Mouse (Mus musculus): ENCODE measurements around the gene Lekr1. TPM values are rescaled to one million over a fixed set of nuclear protein-coding genes. Genes with fewer than 3 reads are reported as not detected.
A peak's percentile ranks its signal among the peaks of the same experiment; 100 is the strongest.

The Lekr1 gene
- polyA plus RNA-seq, 1 experiment from 2014 or later, result 9.7 TPM

DNA sequence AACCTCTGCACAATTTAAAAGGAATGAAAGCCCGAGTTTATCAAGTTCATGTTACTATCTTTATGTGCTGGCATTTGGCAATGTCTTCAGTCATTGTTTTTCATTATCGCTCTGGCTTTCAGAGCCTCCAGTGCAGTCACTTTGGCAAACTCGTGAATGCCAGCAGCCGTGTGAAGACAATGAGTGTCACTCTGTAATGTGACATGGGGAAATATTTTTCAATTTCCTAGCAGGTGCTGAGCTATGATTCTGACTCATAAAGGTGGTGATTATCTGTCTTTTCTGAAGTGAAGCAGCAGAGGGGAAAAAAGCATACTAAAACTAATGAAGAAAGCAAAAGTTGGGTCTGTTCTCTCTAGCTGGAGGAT is 177.1 kb downstream of the Lekr1 start:
- Histone ChIP-seq H3K27me3 (replicated peaks) (no peaks in the 10 kb centered on the region), H3K9me3 (replicated peaks) (no peaks in the 10 kb centered on the region), H3K4me1 (no peaks in the 10 kb centered on the region), H3K36me3 (no peaks in the 10 kb centered on the region), H3K4me2 (no peak overlapping the region), H3K27ac (replicated peaks) (no peak overlapping the region), H3K9ac (replicated peaks) (no peak overlapping the region), H3K4me3 (replicated peaks) (no peak overlapping the region)
- no peak for ATAC-seq (ENCODE audit: low FRiP score)
- 56% methylated on average over 4 of the region's 4 CpGs for WGBS

DNA sequence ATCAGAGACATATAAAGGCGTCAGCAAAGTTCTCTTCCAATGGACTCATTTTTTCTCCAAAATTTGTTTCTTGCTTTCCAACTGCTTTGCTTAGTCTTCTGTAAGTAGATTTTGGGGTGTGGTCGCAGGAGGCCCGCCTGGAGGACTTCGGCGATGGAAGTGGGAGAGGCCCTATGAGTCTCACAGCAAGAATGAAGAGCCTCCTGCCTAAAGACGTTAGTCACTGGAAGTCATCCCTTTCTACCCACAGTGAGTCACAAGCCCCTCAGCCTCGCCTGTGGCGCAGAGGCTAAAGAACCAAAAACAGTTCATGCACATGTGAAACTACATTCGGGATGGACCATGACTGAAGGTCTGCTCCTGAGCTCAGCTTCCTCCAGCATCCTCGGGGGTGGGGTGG is 178.3 kb downstream of the Lekr1 start:
- no peak for ATAC-seq (ENCODE audit: low FRiP score)
- no peaks in the 10 kb centered on the region for H3K9me3 ChIP-seq (replicated peaks)
- H3K9ac ChIP-seq (replicated peaks), result no peak overlapping the region
- no peaks in the 10 kb centered on the region for H3K27me3 ChIP-seq (replicated peaks)
- no peak overlapping the region for H3K4me3 ChIP-seq (replicated peaks)
- no peaks in the 10 kb centered on the region for H3K36me3 ChIP-seq
- H3K27ac ChIP-seq (replicated peaks), result no peak overlapping the region
- no peak overlapping the region for H3K4me2 ChIP-seq
- no peaks in the 10 kb centered on the region for H3K4me1 ChIP-seq
- 92% methylated on average over 10 of the region's 10 CpGs for WGBS

DNA sequence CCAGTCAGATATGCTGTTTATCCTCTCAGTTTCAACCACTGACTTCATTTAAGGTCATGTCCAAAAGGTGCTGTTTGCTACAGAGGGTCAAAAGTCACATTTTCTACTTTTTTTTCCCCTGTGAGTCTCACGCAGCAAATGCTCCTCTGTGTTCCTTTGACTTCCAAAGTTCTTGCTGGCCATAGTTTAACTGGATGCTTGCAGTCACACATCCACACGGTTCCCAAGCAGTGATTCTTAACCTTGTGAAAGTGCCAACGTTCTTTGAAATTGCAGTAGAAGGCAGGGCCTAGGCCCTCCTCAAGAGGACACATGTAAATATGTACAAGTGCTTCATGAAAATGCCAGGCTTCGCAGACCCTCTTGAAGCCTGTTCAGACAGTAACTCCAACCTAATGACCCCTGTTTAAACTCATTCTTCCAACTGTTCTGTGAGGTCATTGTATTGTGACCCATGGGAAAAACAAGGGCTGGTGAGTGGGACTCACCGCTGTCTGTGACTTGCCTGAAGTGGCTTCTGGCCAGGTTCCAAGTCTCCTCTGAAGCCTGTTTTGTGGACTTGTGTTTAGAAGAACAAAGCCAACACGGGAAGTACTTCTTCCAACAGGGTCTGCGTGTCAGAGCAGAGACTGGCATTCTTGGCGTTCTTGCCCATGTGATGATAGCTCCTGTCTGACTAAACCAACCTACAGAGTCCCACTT is 179.0 kb downstream of the Lekr1 start:
- 67% methylated on average over 8 of the region's 8 CpGs for WGBS

DNA sequence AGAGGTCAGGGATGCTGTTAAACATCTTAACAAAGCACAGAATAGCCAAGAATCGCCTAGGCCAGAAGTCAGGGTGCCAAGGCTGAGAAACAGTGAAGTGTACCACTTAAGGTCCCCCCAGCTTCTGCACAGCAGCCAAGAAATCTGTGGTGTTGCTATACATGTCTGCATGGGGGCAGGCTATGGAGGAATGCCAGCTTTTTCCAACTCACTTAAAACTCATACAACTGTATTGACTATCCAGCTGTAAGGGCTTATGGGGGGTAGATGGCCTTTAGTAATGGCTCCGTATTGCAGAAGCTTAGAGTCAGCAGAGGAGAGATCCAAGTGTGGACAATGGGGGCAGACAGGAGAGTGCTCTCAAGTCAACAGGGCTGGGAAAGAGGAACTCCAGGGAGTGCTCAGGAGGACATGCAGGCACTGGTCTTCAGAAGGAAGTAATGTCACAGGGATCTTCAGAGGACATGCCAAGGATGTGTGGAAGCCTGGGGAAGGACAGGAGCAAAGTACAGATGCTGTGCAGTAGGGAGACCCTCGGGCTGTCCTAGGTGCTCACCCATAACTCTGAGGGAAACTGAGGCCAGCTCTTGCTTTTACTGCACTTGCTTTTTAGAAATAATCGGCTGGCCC is 181.2 kb downstream of the Lekr1 start:
- no peak overlapping the region for H3K9ac ChIP-seq (replicated peaks)
- H3K27ac ChIP-seq (replicated peaks), result no peak overlapping the region
- no peak overlapping the region for H3K4me3 ChIP-seq (replicated peaks)
- ATAC-seq (ENCODE audit: low FRiP score), result no peak
- no peaks in the 10 kb centered on the region for H3K4me1 ChIP-seq
- WGBS, result 89% methylated on average over 4 of the region's 4 CpGs
- H3K36me3 ChIP-seq, result no peaks in the 10 kb centered on the region
- no peak overlapping the region for H3K4me2 ChIP-seq
- no peaks in the 10 kb centered on the region for H3K9me3 ChIP-seq (replicated peaks)
- no peaks in the 10 kb centered on the region for H3K27me3 ChIP-seq (replicated peaks)

More for the DNA sequence above, 179.0 kb downstream of the Lekr1 start:
- Histone ChIP-seq H3K27me3 (replicated peaks) (no peaks in the 10 kb centered on the region), H3K4me3 (replicated peaks) (no peak overlapping the region), H3K4me1 (no peaks in the 10 kb centered on the region), H3K4me2 (no peak overlapping the region), H3K9me3 (replicated peaks) (no peaks in the 10 kb centered on the region), H3K27ac (replicated peaks) (no peak overlapping the region), H3K36me3 (no peaks in the 10 kb centered on the region), H3K9ac (replicated peaks) (no peak overlapping the region)
- ATAC-seq (ENCODE audit: low FRiP score), result no peak

DNA sequence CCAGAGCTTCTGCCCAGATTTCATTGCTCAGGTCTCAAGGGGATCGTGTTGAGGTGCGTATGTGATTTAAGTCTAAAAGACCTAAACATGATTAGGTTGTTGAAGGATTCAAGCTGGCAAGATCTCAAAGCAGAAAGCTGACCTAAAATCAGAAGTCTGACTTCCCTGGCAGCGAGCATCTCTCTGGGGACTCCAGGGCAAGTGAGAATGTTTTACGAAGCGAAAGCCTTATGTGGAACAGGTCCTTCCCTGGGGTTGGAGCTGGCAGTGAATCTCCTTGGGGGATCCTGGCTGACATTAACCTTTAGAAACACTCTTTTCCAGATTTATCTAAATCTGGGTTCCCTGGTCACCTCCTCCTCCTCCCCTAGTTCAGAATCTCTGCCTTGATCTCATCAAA is 187.7 kb downstream of the Lekr1 start:
- no peak for ATAC-seq (ENCODE audit: low FRiP score)
- H3K9me3 ChIP-seq (replicated peaks), result no peaks in the 10 kb centered on the region
- no peaks in the 10 kb centered on the region for H3K27me3 ChIP-seq (replicated peaks)

DNA sequence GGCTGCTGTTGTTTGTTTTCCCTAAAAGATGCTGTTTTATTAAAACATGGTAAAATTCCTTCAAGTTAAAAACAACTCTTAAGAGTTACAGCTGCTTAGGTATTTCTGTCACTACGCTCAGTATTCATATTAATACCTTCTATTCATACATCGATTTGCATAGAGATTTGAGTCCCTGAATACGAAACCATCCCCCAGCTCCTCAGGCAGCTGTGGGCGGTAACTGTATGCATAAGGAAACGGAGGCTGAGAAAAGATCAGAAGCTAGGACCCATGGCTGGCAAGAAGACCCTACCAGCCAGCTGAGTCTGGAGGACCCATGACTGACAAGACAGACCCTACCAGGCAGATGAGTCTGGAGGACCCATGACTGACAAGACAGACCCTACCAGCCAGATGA is 189.5 kb downstream of the Lekr1 start:
- H3K27ac ChIP-seq (replicated peaks), result no peak overlapping the region
- no peaks in the 10 kb centered on the region for H3K27me3 ChIP-seq (replicated peaks)
- H3K4me2 ChIP-seq, result no peak overlapping the region
- H3K9me3 ChIP-seq (replicated peaks), result no peaks in the 10 kb centered on the region
- ATAC-seq (ENCODE audit: low FRiP score), result no peak
- H3K4me3 ChIP-seq (replicated peaks), result no peak overlapping the region
- no peak overlapping the region for H3K9ac ChIP-seq (replicated peaks)
- H3K4me1 ChIP-seq, result peaks cover 9% of the 10 kb centered on the region
- WGBS, result 90% methylated on average over 5 of the region's 5 CpGs
- H3K36me3 ChIP-seq, result no peaks in the 10 kb centered on the region

More for the DNA sequence above, 187.7 kb downstream of the Lekr1 start:
- Histone ChIP-seq H3K27ac (replicated peaks) (no peak overlapping the region), H3K4me2 (no peak overlapping the region), H3K36me3 (no peaks in the 10 kb centered on the region), H3K4me3 (replicated peaks) (no peak overlapping the region), H3K4me1 (peaks cover 6% of the 10 kb centered on the region), H3K9ac (replicated peaks) (no peak overlapping the region)
- whole genome bisulfite sequencing, result 81% methylated on average over 5 of the region's 5 CpGs

DNA sequence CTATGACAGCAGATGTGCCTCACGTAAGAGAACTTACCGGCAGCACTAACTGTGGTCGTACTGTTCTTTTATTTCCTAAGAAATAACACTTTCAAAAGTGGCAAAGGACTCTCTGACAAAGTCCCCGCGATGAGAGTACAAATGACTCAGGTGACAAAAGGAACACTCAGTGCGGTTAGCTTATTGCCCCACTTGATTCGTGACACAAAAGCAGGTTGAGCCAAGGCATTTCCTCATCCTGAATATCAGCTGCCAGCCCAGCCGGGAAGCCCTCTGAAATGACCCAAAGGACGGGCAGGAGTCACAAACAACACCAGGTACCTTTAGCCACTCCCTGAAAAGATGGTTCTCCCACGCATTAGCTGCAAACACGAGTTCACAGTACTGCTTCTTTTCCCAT is 192.1 kb downstream of the Lekr1 start:
- no peak overlapping the region for H3K4me3 ChIP-seq (replicated peaks)
- no peak overlapping the region for H3K9ac ChIP-seq (replicated peaks)
- H3K27me3 ChIP-seq (replicated peaks), result no peaks in the 10 kb centered on the region
- no peak for ATAC-seq (ENCODE audit: low FRiP score)
- H3K27ac ChIP-seq (replicated peaks), result no peak overlapping the region
- peaks cover 9% of the 10 kb centered on the region for H3K4me1 ChIP-seq
- H3K36me3 ChIP-seq, result no peaks in the 10 kb centered on the region
- 31% methylated on average over 11 of the region's 11 CpGs for WGBS
- H3K4me2 ChIP-seq, result no peak overlapping the region
- no peaks in the 10 kb centered on the region for H3K9me3 ChIP-seq (replicated peaks)

DNA sequence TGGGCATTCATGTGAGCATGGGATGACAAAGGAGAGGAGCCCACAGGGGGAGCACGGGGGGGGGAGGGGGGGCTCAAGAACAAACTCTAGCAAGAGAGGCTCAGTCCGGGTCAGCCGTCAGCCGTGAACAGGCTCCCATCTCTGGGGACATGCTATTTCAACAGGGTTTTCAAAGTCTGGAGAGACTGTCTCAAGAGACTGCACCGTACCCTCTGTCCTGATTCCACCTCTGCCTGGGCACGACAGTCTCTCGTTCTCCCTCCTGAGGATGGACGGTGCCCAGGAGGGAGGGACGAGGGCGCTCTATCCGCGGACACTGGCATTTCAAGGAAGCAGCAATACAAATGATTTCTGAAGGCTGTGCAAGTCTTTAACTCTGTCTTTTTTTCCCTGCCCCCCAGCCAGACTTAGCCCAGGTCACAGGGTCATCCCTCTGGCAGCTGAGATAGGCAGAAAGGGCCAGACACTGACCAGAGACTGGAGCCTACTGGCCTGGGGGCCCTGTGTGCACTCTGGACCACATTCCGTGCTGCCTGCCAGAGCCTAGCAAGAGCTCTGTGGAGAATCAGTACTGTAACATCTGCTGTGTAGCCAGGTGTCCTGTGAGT is 192.8 kb downstream of the Lekr1 start:
- H3K27me3 ChIP-seq (replicated peaks), result no peaks in the 10 kb centered on the region
- H3K36me3 ChIP-seq, result no peaks in the 10 kb centered on the region
- no peak overlapping the region for H3K27ac ChIP-seq (replicated peaks)
- H3K9me3 ChIP-seq (replicated peaks), result no peaks in the 10 kb centered on the region
- 0 out of 2 replicates have a peak overlapping the region, but pooled peaks have one; percentile 17 for H3K4me2 ChIP-seq
- ATAC-seq (ENCODE audit: low FRiP score), result no peak
- whole genome bisulfite sequencing, result 10% methylated on average over 13 of the region's 13 CpGs
- H3K9ac ChIP-seq (replicated peaks), result no peak overlapping the region
- H3K4me1 ChIP-seq, result peaks cover 14% of the 10 kb centered on the region
- no peak overlapping the region for H3K4me3 ChIP-seq (replicated peaks)

DNA sequence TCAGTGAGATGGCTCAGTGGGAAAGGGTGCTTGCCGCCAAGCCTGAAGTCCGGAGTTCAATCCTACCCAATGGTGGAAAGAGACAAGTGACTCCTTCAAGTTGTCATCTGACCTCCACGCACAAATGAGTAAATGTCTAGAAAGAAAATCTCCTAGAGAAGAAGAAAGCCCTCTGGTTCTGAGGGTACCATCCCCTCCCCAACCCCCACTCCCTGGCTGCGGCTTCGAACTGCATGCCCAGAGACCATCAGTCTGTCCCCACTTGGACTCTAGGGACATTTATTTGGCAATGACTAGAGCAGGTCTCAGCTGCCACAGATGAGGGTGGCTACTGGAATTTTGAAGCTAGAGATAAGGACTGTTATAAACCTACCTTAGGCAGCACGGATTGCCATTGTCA is 193.7 kb downstream of the Lekr1 start:
- Histone ChIP-seq H3K27me3 (replicated peaks) (no peaks in the 10 kb centered on the region), H3K4me1 (peaks cover 18% of the 10 kb centered on the region), H3K27ac (replicated peaks) (no peak overlapping the region), H3K36me3 (no peaks in the 10 kb centered on the region), H3K4me2 (no peak overlapping the region), H3K4me3 (replicated peaks) (no peak overlapping the region), H3K9ac (replicated peaks) (no peak overlapping the region), H3K9me3 (replicated peaks) (no peaks in the 10 kb centered on the region)
- no peak for ATAC-seq (ENCODE audit: low FRiP score)
- 88% methylated on average over 6 of the region's 6 CpGs for WGBS

DNA sequence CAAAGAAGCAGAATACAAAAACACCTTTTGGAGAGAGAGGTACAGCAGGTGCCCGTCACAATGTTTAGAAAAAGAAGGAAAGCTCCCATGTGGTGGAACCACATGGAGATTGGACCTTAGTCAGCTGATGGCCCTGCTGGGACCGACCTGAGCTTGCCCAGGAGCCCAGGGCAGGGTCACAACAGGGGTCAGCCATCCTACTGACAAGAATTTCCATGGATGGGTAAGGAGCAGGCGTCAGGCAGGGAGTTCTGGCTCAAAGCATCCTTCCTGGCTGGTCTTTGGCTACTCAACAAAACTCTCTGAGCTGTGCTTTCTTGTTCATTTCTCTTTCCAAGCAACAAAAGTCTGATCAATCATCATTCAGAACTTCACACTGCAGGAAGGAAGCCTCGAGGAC is 194.9 kb downstream of the Lekr1 start:
- Histone ChIP-seq H3K9me3 (replicated peaks) (no peaks in the 10 kb centered on the region), H3K4me2 (no peak overlapping the region), H3K4me3 (replicated peaks) (no peak overlapping the region), H3K4me1 (peaks cover 18% of the 10 kb centered on the region), H3K27ac (replicated peaks) (no peak overlapping the region), H3K9ac (replicated peaks) (no peak overlapping the region), H3K36me3 (no peaks in the 10 kb centered on the region), H3K27me3 (replicated peaks) (no peaks in the 10 kb centered on the region)
- ATAC-seq (ENCODE audit: low FRiP score), result no peak
- 32% methylated on average over 4 of the region's 4 CpGs for WGBS

DNA sequence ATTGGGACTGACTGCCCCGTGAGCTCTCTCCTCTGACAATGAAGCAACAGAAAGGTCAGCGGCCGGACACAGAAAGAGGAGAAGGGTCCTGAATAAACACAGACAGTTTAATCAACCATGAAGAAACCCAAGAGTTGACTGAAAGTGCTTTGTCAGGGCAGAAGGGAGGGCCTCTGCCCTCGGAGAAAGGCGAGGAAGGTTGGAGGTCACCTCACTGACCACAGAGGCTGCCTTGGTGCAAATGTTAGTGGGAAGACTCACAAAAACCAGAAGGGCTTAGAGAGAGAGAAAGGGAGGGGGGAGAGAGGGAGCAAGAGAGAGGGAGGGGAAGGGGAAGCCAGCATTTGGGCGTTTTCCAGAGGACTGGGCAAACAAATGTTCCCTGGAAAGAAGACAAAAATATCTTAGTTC is 195.4 kb downstream of the Lekr1 start:
- Histone ChIP-seq H3K27me3 (replicated peaks) (no peaks in the 10 kb centered on the region), H3K4me3 (replicated peaks) (no peak overlapping the region), H3K4me1 (peaks cover 18% of the 10 kb centered on the region), H3K27ac (replicated peaks) (no peak overlapping the region), H3K9me3 (replicated peaks) (no peaks in the 10 kb centered on the region), H3K9ac (replicated peaks) (no peak overlapping the region), H3K36me3 (no peaks in the 10 kb centered on the region), H3K4me2 (no peak overlapping the region)
- WGBS, result 13% methylated on average over 6 of the region's 6 CpGs
- ATAC-seq (ENCODE audit: low FRiP score), result no peak

DNA sequence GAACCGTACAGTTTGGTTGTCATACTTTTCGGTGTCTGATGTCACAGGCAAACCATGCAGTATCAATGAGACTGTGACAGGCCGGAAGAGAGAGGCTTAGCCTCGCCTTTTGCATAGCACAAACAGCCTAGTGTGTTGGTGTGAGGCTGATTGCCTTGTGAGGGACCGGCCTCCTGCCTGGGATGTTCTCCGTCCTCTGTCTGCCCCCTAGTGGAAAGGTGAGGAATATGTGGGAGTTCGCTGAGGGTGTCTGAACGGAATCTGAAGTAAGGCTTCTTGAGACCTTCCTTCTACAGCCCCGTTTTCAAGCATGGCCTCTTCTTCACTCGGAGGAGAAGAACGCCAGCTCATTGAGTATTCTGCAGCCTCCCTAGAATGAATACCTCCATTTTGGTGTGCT is 197.3 kb downstream of the Lekr1 start:
- Histone ChIP-seq H3K9ac (replicated peaks) (no peak overlapping the region), H3K4me1 (peaks cover 17% of the 10 kb centered on the region)
- 4% methylated on average over 11 of the region's 11 CpGs for WGBS

More for the DNA sequence above, 197.3 kb downstream of the Lekr1 start:
- ATAC-seq (ENCODE audit: low FRiP score), result peak; percentile 92
- no peaks in the 10 kb centered on the region for H3K27me3 ChIP-seq (replicated peaks)
- H3K36me3 ChIP-seq, result no peaks in the 10 kb centered on the region
- no peak overlapping the region for H3K4me3 ChIP-seq (replicated peaks)
- H3K9me3 ChIP-seq (replicated peaks), result no peaks in the 10 kb centered on the region
- peak overlapping the region; percentile 36 for H3K4me2 ChIP-seq
- H3K27ac ChIP-seq (replicated peaks), result no peak overlapping the region
